Mouse (Mus musculus) left cerebral cortex, adult 8-10 months (tissue): ENCODE measurements around the gene Plekha6. TPM values are rescaled to one million over a fixed set of nuclear protein-coding genes. Genes with fewer than 3 reads are reported as not detected.
A peak's percentile ranks its signal among the peaks of the same experiment; 100 is the strongest.

Source experiments
- DNase-seq, 2 experiments: peaks; one replicate each; pipeline ENCODE4 v3.0.0; 2022; ENCODE audit warnings: low spot score in 2 of 2
- total RNA-seq, 4 experiments: library from RNA; stranded (reverse); gene quantifications; 2 replicates each; pipeline ENCODE4 v1.2.4; 2022

Plekha6 gene
- total RNA-seq, 4 experiments from 2014 or later = 83.6 to 89.6 (median 88.4) TPM

DNA sequence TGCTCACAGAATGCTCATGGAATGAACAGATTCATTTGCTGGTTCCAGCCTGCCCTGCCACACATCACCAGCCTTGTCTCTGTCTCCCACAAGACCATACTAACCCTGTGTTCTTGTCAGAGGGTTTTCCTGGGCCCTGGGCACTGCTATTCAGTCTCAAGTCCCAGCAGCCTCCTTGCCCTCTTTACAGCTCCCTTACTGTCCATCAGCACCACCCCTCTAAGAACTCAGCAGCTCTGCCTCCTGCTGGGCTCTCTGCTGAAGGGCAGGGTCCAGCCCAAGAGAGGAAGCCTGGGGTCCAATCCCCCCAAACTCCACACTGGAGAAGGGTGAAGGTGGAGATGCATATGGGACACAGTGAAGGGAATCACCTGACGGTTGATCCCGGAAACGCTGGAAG lies 104.5 kb downstream of the Plekha6 start:
- DNase-seq = no peak

GRCm38 (mm10) chr1:133270336-133270735 lies 106.3 kb downstream of the Plekha6 start:
- DNase-seq = no peak

DNA sequence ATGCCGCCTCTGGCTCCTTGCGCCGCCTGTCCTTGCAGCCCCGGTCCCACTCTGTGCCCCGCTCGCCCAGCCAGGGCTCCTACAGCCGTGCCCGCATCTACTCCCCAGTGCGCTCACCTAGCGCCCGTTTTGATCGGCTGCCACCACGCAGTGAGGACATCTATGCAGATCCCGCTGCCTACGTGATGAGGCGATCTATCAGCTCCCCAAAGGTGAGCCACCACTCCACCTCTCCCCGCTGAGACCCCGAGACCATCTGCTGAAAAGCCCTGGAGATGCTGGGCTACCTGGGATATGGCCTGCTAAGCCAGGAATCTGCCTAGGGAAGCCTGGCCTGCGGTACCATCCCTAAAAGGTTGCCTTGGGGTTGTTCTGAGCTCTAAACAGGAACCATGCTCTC lies 110.2 kb downstream of the Plekha6 start:
- DNase-seq = no peak

DNA sequence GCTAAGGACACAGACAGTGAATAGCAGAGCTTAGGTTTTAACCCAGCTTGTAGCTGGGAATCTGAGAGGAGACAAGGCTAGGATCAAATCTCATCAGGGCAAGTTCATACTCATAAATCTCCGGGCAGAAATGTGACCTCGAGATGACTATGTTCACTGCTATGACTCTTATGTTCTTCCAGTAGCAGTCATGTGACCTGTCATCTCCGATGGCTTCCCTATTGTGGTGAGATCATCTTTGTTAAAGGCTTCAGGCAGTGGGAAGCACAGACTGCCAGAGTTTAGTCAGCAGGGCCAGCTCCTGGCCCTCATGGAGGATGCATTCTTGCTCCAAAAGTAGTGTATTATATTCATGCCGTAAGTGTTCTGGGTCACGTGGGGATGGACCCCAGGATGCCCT lies 113.0 kb downstream of the Plekha6 start:
- no peak for DNase-seq

GRCm38 (mm10) chr1:133278539-133278938 lies 114.5 kb downstream of the Plekha6 start:
- no peak for DNase-seq

- no peak for DNase-seq
Measured at GRCm38 (mm10) chr1:133278946-133279631, 115.1 kb downstream of the Plekha6 start.

GRCm38 (mm10) chr1:133279632-133280093 lies 115.7 kb downstream of the Plekha6 start:
- DNase-seq = peak in 1 of 2 experiments; percentile 45

GRCm38 (mm10) chr1:133280537-133280936 lies 116.5 kb downstream of the Plekha6 start:
- no peak for DNase-seq

DNA sequence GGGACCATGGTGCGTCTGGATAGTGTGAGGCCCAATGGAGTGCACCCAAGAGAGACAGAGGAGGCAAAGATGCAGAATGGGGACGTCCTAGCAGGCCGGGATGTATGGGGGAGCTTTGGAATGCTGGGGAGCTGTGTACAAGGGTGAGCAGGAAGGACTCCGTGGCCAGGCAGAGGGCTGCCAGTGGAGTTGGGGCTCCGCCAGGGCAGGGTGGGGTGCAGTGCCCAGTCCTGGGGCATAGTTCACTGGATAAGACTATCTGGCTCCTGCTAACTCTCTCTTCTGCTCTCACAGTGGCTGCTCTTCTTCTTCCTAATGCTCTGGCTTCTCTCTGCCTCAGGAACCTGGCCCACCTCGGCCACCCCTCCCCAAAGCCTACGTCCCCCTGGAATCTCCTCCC lies 121.9 kb downstream of the Plekha6 start:
- no peak for DNase-seq

DNA sequence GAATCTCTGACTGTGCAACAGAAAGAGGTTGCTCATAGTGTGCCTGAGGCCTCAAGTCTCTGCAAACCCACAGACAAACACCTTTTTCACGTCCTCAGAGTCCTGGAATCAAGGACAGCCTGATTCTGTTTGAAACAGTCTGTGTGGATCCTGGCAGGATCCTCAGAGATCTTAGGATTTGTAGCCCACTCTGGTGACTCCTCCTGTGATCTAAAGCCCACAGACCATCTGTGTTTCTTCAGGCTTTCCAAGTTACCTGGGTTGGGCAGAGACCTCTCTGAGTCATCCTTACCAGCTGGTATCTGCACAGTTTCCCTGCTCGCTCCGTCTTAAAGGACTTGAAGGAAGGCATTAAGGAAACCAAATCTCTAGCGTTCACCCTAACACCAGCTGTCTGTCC lies 123.0 kb downstream of the Plekha6 start:
- DNase-seq = peak in 1 of 2 experiments; percentile 82

GRCm38 (mm10) chr1:133287880-133288279 lies 123.9 kb downstream of the Plekha6 start:
- DNase-seq = no peak

- DNase-seq = no peak
Measured at GRCm38 (mm10) chr1:133291888-133292287, 127.9 kb downstream of the Plekha6 start.

DNA sequence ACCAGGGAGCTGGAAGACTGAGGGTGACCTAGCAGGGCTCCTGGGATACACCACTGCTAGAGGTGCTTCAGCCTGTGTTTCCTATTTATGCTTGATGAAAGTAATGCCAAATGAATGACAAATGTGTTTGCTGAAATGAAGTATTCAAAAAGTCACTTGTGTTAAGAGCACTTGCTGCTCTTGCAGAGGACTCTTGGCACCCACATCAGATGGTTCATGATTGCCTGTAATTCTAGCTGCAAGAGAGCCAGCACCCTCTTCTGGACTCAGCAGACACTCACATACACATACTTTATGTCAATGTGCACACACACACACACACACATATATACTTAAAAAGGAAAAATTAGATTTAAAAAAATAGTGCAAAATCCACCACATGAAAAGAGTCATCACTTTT lies 128.6 kb downstream of the Plekha6 start:
- DNase-seq = no peak

DNA sequence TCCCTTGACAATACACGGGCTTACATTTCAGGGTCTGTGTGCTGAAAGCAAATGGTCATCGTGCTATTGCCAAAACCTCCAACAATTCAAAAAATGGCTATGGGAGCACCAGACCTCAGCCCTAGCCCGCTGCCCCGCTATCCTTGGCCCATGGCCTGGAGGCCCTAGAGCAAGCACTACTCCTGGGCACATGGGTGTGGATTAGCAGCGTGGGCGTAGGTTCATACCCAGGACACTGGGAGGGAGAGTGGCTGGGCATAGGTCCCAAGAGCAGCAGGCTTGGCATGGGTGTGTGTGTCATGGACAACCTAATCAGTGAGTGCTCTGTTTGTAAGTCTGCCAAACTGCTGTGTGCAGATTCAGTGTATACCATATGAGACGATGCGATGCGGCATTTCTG lies 132.4 kb downstream of the Plekha6 start:
- no peak for DNase-seq

DNA sequence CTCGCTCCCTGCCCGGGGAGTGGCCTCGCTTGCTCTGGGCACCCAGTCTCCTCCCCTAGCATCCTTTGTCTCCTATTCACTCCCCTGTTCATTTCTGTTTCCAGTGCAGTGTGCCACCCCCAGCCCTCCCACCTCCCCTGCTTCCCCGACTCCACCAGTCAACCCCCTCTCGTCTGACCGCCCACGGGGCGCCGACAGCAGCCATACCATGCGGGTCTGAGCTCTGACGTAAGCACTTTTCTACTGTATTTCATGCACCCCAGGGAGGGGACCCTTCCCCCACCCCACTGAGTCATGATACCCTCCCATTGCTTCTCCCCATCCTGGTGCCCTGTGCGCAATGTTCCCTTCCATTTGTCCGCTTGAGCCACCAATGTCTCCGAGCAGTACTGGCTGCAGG lies 134.8 kb downstream of the Plekha6 start:
- DNase-seq = peak in 1 of 2 experiments; percentile 48

DNA sequence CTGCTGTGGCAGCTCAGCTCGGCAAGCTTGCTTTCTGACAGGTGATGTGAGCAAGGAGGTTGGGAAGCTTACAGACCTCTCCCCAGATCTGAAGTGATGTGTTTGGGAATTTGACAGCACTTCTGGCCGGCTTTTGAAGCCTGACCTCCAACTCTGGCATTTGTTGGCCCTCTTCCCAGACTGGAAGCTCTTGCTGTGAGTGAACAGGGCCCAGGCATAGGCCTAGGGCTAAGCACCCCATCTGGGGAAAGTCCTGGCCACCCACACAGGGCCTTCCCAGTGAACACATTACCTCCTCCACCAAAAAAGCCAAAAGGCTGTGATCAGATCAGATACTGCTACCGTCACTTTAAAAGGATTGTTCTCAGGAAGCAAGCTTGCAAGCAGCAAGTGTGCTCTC lies 138.5 kb downstream of the Plekha6 start:
- DNase-seq = no peak

DNA sequence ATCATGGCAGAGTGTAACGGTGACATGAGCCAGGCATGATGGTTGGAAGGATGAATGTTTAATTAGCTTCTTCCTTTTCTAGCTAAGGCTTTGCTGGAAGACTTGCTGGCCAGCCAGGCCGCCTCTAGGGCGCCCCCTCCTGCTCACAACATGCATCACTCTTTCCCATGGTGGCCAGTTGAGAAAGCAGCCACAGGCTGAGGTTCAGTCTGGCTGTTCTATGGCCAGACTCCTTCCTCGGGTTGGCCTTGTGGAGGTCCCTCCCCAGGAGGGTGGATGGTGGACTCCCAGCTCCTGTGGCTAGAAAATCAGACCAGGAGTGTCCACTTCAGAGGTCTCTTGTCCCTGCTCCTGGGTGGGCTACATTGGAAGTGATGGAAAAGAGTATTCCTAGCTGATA lies 142.8 kb downstream of the Plekha6 start:
- peak; percentile 61 to 70 for DNase-seq

- no peak for DNase-seq
Measured at GRCm38 (mm10) chr1:133307318-133307717, 143.3 kb downstream of the Plekha6 start.

GRCm38 (mm10) chr1:133309652-133310267 lies 145.8 kb downstream of the Plekha6 start, which contains the start of gene Golt1a:
Gene Golt1a, plus strand, starts transcription at chr1:133309800.
- DNase-seq = no peak

DNA sequence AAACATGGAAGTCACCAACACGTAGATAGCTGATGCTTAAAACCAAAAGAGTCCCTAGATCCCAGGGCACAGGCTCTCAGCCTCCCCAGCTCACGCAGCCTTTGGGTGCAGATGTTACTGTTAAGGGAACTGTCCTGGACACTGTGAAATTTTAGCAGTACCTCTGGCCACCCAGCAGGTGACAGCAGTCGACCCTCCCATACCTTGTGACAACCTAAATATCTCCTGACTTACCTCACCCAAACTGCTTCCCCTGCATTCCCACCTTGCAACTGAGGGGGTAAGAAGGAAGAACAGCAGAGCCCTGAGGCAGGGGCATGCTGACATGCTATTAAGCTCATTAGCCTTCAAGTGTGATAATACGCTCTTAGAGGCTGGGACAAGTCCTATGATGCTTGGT lies 147.2 kb downstream of the Plekha6 start:
- DNase-seq = no peak

DNA sequence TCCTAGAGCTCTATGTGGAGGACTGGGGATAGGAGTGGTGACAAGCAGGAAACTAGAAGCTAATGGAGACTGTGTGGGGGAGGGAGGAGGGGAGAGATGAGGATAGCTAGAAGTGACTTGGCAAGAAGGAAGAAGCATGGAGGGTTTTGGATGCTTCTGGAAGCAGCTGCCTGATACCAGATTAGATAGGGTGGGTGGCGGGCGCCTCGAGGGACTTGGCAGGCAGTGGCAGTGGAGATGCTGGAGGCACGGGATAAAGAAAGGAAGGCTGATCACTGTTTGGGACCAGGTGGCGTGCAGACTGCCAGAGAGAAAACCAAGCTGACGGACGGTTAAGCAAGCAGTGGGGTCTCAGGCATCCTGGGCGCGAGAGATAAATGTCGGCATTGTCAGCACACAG lies 147.9 kb downstream of the Plekha6 start:
- peak in 1 of 2 experiments; percentile 91 for DNase-seq

DNA sequence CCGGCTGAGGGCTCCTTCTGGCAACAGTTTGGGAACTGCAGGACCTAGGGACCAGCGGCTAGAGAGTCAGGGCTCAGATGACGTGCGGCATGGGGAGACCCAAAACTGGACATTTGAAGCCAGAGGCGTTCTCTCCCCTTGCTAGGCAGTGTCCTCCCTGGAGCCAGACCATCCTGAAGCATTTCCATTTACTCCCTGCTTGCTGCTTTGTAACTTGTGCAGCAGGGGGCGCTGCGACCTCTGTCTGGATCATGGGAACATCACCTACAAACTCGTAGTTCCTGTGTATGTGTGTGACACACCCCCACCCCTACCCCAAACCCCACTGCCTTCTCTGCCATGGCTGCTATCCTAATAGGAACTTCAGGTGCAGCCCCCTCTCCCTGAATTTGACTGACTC lies 150.4 kb downstream of the Plekha6 start:
- DNase-seq = no peak

DNA sequence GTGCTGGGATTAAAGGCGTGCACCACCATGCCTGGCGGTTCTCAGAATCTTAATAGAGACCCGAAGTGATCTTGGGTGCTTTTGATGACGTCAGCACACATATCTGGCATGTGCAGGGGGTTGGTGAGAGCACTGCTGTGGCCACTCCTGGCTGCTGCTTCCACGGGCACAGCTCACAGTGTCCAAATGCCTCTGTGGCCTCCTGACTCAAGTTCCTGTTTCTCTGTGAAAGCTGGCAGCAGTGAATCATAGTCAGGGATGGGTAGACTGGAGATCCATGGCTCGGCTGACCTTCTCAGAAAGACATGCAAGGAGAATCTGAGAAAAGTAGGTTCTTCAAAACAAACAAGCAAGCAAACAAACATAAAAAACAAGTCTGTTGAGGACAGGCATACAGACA lies 151.8 kb downstream of the Plekha6 start:
- no peak for DNase-seq
